Mouse (Mus musculus): Measurements from ENCODE around the gene Fut9. TPM values are rescaled to one million over a fixed set of nuclear protein-coding genes. Genes with fewer than 3 reads are reported as not detected.

Gene Fut9
- total RNA-seq, 2 experiments from 2014 or later: 66.3 to 69.9 TPM

- intact Hi-C loops (cut with DNase I): no loop called here
These were observed 141.3 kb downstream of the Fut9 start for GRCm38 (mm10) chr4:25658792-25659191.

GRCm38 (mm10) chr4:25651902-25652301 is 148.1 kb downstream of the Fut9 start:
- no peak for DNase-seq (ENCODE audit: extremely low spot score in 1 of 2, low spot score in 2 of 2)
- intact Hi-C loops (cut with DNase I): no loop called here

More at GRCm38 (mm10) chr4:25658792-25659191, 141.3 kb downstream of the Fut9 start:
- no peak for DNase-seq (ENCODE audit: extremely low spot score in 1 of 2, low spot score in 2 of 2)

- intact Hi-C loops (cut with DNase I): no loop called here
- DNase-seq (ENCODE audit: extremely low spot score in 1 of 2, low spot score in 2 of 2): no peak
These were observed 151.9 kb downstream of the Fut9 start for GRCm38 (mm10) chr4:25648107-25648506.

GRCm38 (mm10) chr4:25647593-25647992 is 152.5 kb downstream of the Fut9 start:
- intact Hi-C loops (cut with DNase I): no loop called here
- DNase-seq (ENCODE audit: extremely low spot score in 1 of 2, low spot score in 2 of 2): no peak

GRCm38 (mm10) chr4:25645580-25645979 is 154.5 kb downstream of the Fut9 start:
- intact Hi-C loops (cut with DNase I): no loop called here
- DNase-seq (ENCODE audit: extremely low spot score in 1 of 2, low spot score in 2 of 2): no peak

GRCm38 (mm10) chr4:25641993-25642392 is 158.1 kb downstream of the Fut9 start:
- intact Hi-C loops (cut with DNase I): no loop called here
- DNase-seq (ENCODE audit: extremely low spot score in 1 of 2, low spot score in 2 of 2): no peak

- DNase-seq (ENCODE audit: extremely low spot score in 1 of 2, low spot score in 2 of 2): no peak
- intact Hi-C loops (cut with DNase I): no loop called here
These were observed 166.8 kb downstream of the Fut9 start for GRCm38 (mm10) chr4:25633262-25633661.

- intact Hi-C loops (cut with DNase I): no loop called here
- no peak for DNase-seq (ENCODE audit: extremely low spot score in 1 of 2, low spot score in 2 of 2)
These were observed 171.9 kb downstream of the Fut9 start for GRCm38 (mm10) chr4:25628113-25628512.

- intact Hi-C loops (cut with DNase I): no loop called here
- DNase-seq (ENCODE audit: extremely low spot score in 1 of 2, low spot score in 2 of 2): no peak
These were observed 172.6 kb downstream of the Fut9 start for GRCm38 (mm10) chr4:25627467-25627866.

- intact Hi-C loops (cut with DNase I): no loop called here
- no peak for DNase-seq (ENCODE audit: extremely low spot score in 1 of 2, low spot score in 2 of 2)
These were observed 173.0 kb downstream of the Fut9 start for GRCm38 (mm10) chr4:25627039-25627438.

- intact Hi-C loops (cut with DNase I): no loop called here
- no peak for DNase-seq (ENCODE audit: extremely low spot score in 1 of 2, low spot score in 2 of 2)
These were observed 176.9 kb downstream of the Fut9 start for GRCm38 (mm10) chr4:25623176-25623575.

GRCm38 (mm10) chr4:25617301-25617700 is 182.7 kb downstream of the Fut9 start:
- intact Hi-C loops (cut with DNase I): no loop called here
- no peak for DNase-seq (ENCODE audit: extremely low spot score in 1 of 2, low spot score in 2 of 2)

GRCm38 (mm10) chr4:25613426-25613825 is 186.6 kb downstream of the Fut9 start:
- DNase-seq (ENCODE audit: extremely low spot score in 1 of 2, low spot score in 2 of 2): no peak
- intact Hi-C loops (cut with DNase I): no loop called here

- DNase-seq (ENCODE audit: extremely low spot score in 1 of 2, low spot score in 2 of 2): no peak
- intact Hi-C loops (cut with DNase I): no loop called here
These were observed 189.6 kb downstream of the Fut9 start for GRCm38 (mm10) chr4:25610481-25610880.

GRCm38 (mm10) chr4:25593218-25593617 is 206.8 kb downstream of the Fut9 start:
- intact Hi-C loops (cut with DNase I): no loop called here
- no peak for DNase-seq (ENCODE audit: extremely low spot score in 1 of 2, low spot score in 2 of 2)

Data from left cerebral cortex, postnatal 10 days (tissue).